Mouse (Mus musculus) ovary, postnatal 36 days (tissue): ENCODE measurements around the gene Meox1.

ENCODE experiments used
- DNase-seq: peaks from one replicate; pipeline ENCODE4 v3.0.0; 2022; ENCODE audit warnings: low spot score, mixed read lengths

Meox1 gene

GRCm38 (mm10) chr11:101896546-101897361, 2.6 kb upstream of the Meox1 start:
- no peak for DNase-seq

- no peak for DNase-seq
Measured at GRCm38 (mm10) chr11:101893560-101893959, 614 bp downstream of the Meox1 start.

GRCm38 (mm10) chr11:101891451-101891850, 2.7 kb downstream of the Meox1 start:
- no peak for DNase-seq

- no peak for DNase-seq
Measured at GRCm38 (mm10) chr11:101889781-101890180, 4.4 kb downstream of the Meox1 start.

- no peak for DNase-seq
Measured at GRCm38 (mm10) chr11:101888820-101889219, 5.4 kb downstream of the Meox1 start.

GRCm38 (mm10) chr11:101886436-101886835, 7.7 kb downstream of the Meox1 start:
- DNase-seq, result no peak

GRCm38 (mm10) chr11:101885881-101886319, 8.3 kb downstream of the Meox1 start:
- DNase-seq, result no peak

GRCm38 (mm10) chr11:101885232-101885631, 8.9 kb downstream of the Meox1 start:
- no peak for DNase-seq

- DNase-seq, result no peak
Measured at GRCm38 (mm10) chr11:101883911-101884310, 10.3 kb downstream of the Meox1 start.

GRCm38 (mm10) chr11:101882500-101883290, 11.5 kb downstream of the Meox1 start:
- DNase-seq, result no peak

GRCm38 (mm10) chr11:101881604-101882071, 12.5 kb downstream of the Meox1 start:
- DNase-seq, result peak; percentile 72

- no peak for DNase-seq
Measured at GRCm38 (mm10) chr11:101881185-101881584, 13.0 kb downstream of the Meox1 start.

GRCm38 (mm10) chr11:101879672-101880071, 14.5 kb downstream of the Meox1 start:
- no peak for DNase-seq

GRCm38 (mm10) chr11:101878696-101879095, 15.5 kb downstream of the Meox1 start:
- DNase-seq, result no peak

- no peak for DNase-seq
Measured at GRCm38 (mm10) chr11:101874978-101875377, 19.2 kb downstream of the Meox1 start.

GRCm38 (mm10) chr11:101873909-101874308, 20.3 kb downstream of the Meox1 start:
- DNase-seq, result no peak

GRCm38 (mm10) chr11:101871435-101871834, 22.7 kb downstream of the Meox1 start:
- DNase-seq, result no peak

- DNase-seq, result no peak
Measured at GRCm38 (mm10) chr11:101870067-101870765, 24.0 kb downstream of the Meox1 start.

GRCm38 (mm10) chr11:101867513-101868052, 26.6 kb downstream of the Meox1 start:
- no peak for DNase-seq

GRCm38 (mm10) chr11:101858742-101859141, 35.4 kb downstream of the Meox1 start:
- DNase-seq, result no peak

GRCm38 (mm10) chr11:101855950-101856712, 38.0 kb downstream of the Meox1 start:
- DNase-seq, result no peak
